Mouse (Mus musculus) small intestine, adult 2 months (tissue): ENCODE data around the gene Map4k1.

Source experiments
- CTCF ChIP-seq: fragments of 200-500 bp; IDR thresholded peaks from 2 replicates; pipeline ENCODE4 v1.5.1; 2012; ENCODE audit warnings: low read depth, mild to moderate bottlenecking, control low read depth, inconsistent platforms, low read length, moderate library complexity, mixed read lengths; ENCODE audit not compliant: insufficient replicate concordance, insufficient read length; ENCODE audit errors: extremely low read depth
- POLR2A ChIP-seq: fragments of 200-500 bp; IDR thresholded peaks from 2 replicates; pipeline ENCODE4 v1.6.1; 2012; ENCODE audit warnings: low read depth, mild to moderate bottlenecking, control low read depth, inconsistent platforms, low read length, moderate library complexity

DNA sequence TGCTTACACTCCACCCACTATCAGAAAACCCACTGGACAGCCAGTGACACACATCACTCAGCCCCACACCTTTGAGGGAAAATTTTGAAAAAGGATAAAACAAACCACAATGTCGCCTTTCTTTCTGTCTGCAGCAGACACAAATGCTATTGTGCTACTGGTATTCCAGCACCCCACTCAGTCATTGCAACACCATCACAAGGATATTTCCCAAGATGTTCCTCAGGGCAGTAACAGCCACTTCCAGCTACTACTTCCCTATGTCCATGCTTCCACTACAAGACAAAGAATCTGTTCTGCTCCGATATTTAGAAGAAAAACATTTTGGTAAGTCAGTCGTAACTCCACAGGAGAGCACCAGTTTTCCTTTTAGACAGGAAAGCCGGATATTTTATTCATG lies 27.1 kb upstream of the Map4k1 start:
- TF ChIP-seq CTCF (no peak), POLR2A (no peak)
